Mouse (Mus musculus) adrenal gland, adult (tissue): Measurements from ENCODE around the gene Extl1.

Experiments
- DNase-seq, 2 experiments: peaks; one replicate each; pipeline ENCODE4 v3.0.0; 2022 to 2023; ENCODE audit warnings: low spot score in 1 of 2; ENCODE audit not compliant: inconsistent age in 2 of 2

The Extl1 gene

GRCm38 (mm10) chr4:134392595-134392994, 8.9 kb upstream of the Extl1 start:
- DNase-seq: peak in 1 of 2 experiments; percentile 63

GRCm38 (mm10) chr4:134391636-134392035, 8.0 kb upstream of the Extl1 start:
- DNase-seq: no peak

- peak; percentile 72 to 92 for DNase-seq
Measured at GRCm38 (mm10) chr4:134388397-134388796, 4.7 kb upstream of the Extl1 start.

GRCm38 (mm10) chr4:134387268-134387667, 3.6 kb upstream of the Extl1 start:
- DNase-seq: peak in 1 of 2 experiments; percentile 62

GRCm38 (mm10) chr4:134379510-134379909, 4.1 kb downstream of the Extl1 start:
- DNase-seq: no peak

- DNase-seq: no peak
Measured at GRCm38 (mm10) chr4:134378089-134378615, 5.5 kb downstream of the Extl1 start.

GRCm38 (mm10) chr4:134374306-134374705, 9.3 kb downstream of the Extl1 start:
- DNase-seq: no peak

- DNase-seq: no peak
Measured at GRCm38 (mm10) chr4:134373295-134373694, 10.4 kb downstream of the Extl1 start.

GRCm38 (mm10) chr4:134372294-134372747, 11.3 kb downstream of the Extl1 start:
- DNase-seq: peak; percentile 85 to 91

- peak in 1 of 2 experiments; percentile 55 for DNase-seq
Measured at GRCm38 (mm10) chr4:134371316-134371855, 12.3 kb downstream of the Extl1 start.

- no peak for DNase-seq
Measured at GRCm38 (mm10) chr4:134370649-134371221, 12.9 kb downstream of the Extl1 start.

- DNase-seq: no peak
Measured at GRCm38 (mm10) chr4:134365280-134365679, 18.4 kb downstream of the Extl1 start.

- peak; percentile 83 to 84 for DNase-seq
Measured at GRCm38 (mm10) chr4:134362586-134362985, 21.1 kb downstream of the Extl1 start.

- DNase-seq: peak; percentile 87 to 91
Measured at GRCm38 (mm10) chr4:134362124-134362523, 21.5 kb downstream of the Extl1 start.

- peak in 1 of 2 experiments; percentile 67 for DNase-seq
Measured at GRCm38 (mm10) chr4:134361215-134361614, 22.4 kb downstream of the Extl1 start.

GRCm38 (mm10) chr4:134359649-134360048, 24.0 kb downstream of the Extl1 start:
- DNase-seq: no peak

GRCm38 (mm10) chr4:134357461-134357771, 26.2 kb downstream of the Extl1 start:
- no peak for DNase-seq

- peak; percentile 81 to 94 for DNase-seq
Measured at GRCm38 (mm10) chr4:134356591-134357460, 26.8 kb downstream of the Extl1 start.

GRCm38 (mm10) chr4:134355841-134356452, 27.7 kb downstream of the Extl1 start:
- peak; percentile 92 to 96 for DNase-seq

- DNase-seq: peak; percentile 75 to 90
Measured at GRCm38 (mm10) chr4:134353527-134354409, 29.9 kb downstream of the Extl1 start.
